Mouse (Mus musculus): ENCODE data around the gene D630023F18Rik.

DNA sequence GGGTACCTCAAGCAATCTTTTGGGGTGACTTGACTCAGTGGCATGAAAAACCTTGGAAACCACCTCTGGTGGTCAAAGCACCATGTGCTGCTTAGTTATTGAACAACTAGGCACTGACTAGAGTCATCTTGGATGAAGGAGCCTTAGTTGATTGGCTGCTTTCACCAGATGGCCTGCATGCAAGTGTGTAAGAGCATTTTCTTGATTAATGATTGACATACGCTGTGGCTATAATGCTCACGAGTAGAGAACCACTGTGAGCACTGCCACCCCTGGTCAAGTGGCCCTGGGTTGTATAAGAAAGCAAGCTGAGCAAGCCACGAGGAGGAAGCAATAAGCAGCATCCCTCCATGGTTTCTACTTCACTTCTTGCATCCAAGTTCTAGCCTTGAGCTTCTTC lies 7.2 kb upstream of the D630023F18Rik start:
- TF ChIP-seq CTCF (IDR thresholded peaks at IDR 0.05 in 2 of 3, conservative IDR thresholded peaks at IDR 0.05 in 1 of 3; ENCODE audit: control insufficient read depth in 1 of 3, insufficient read depth in 1 of 3, low read depth in 2 of 3, low read length in 3 of 3, poor library complexity in 1 of 3, severe bottlenecking in 1 of 3), result no peak
- no peak for TF ChIP-seq RCOR1 (IDR thresholded peaks at IDR 0.05; ENCODE audit: low read depth, low read length)
- no peak for TF ChIP-seq JUND (IDR thresholded peaks at IDR 0.05; ENCODE audit: low read depth, low read length)
- TF ChIP-seq HCFC1 (IDR thresholded peaks at IDR 0.05; ENCODE audit: low read depth, low read length), result no peak
